Comparison of ENCODE assay signal across 22 mouse cellular contexts in genomic region chr4:135309112-135309659, GRCm38 (mm10). TPM values are rescaled to one million over a fixed set of nuclear protein-coding genes. Genes with fewer than 3 reads are reported as not detected.
A peak's percentile ranks its signal among the peaks of the same experiment; 100 is the strongest.
DNase-seq lines count a peak whose midpoint lies in the region; ATAC-seq and TF ChIP-seq lines count a peak whose summit lies in the region.
"Had no signal": no experiment of that assay in that cellular context is flagged by ENCODE, and none has a peak within 500 bp of the region (broad histone marks: within the 10 kb centered on the region; RNA-seq: fewer than 3 reads in every experiment).

No protein-coding gene starts in this region.

- 50% methylated on average over 9 of the region's 9 CpGs for WGBS in kidney, postnatal 0 days
- 36% methylated on average over 9 of the region's 9 CpGs for WGBS in heart, embryonic 16.5 days

- no peak for TF ChIP-seq CTCF in kidney, postnatal 0 days (IDR thresholded peaks at IDR 0.05; ENCODE audit: low read depth)

- no peak overlapping the region for H3K9ac ChIP-seq in kidney, postnatal 0 days (ENCODE audit: low read depth, low read length)
- H3K9ac ChIP-seq in heart, embryonic 16.5 days (ENCODE audit: low read length), result peak overlapping the region; percentile 6
- H3K9ac ChIP-seq: embryonic facial prominence, embryonic 13.5 days; forebrain, embryonic 15.5 days had no signal

- H3K9me3 ChIP-seq in kidney, postnatal 0 days (replicated peaks; ENCODE audit: low read length), result no peaks in the 10 kb centered on the region
- no peaks in the 10 kb centered on the region for H3K9me3 ChIP-seq in heart, embryonic 16.5 days (replicated peaks; ENCODE audit: control insufficient read depth, low read length)
- H3K9me3 ChIP-seq: embryonic facial prominence, embryonic 13.5 days; forebrain, embryonic 15.5 days; midbrain, embryonic 10.5 days had no signal

- no peak for ATAC-seq in kidney, postnatal 0 days (replicated peaks; ENCODE audit: low FRiP score, low read depth)
- no peak for ATAC-seq in heart, embryonic 16.5 days (replicated peaks; ENCODE audit: extremely low read depth, insufficient read depth, low FRiP score)
- no peak for ATAC-seq in megakaryocyte progenitor cell, adult 5-6 weeks (replicated peaks; ENCODE audit: poor library complexity)
- ATAC-seq: CD4-positive, CD25-positive, alpha-beta regulatory T cell, adult 4 months; forebrain, embryonic 15.5 days; hindbrain, embryonic 16.5 days; intestine, embryonic 16.5 days had no signal

- peak overlapping the region; percentile 36; the same call in 1 of the 2 replicates for H3K27ac ChIP-seq in kidney, postnatal 0 days
- peak overlapping the region; percentile 83 for H3K27ac ChIP-seq in heart, embryonic 16.5 days (ENCODE audit: low read length)
- H3K27ac ChIP-seq: embryonic facial prominence, embryonic 13.5 days; forebrain, embryonic 15.5 days; midbrain, embryonic 10.5 days; stomach, postnatal 0 days had no signal

- H3K4me1 ChIP-seq in kidney, postnatal 0 days (replicated peaks; ENCODE audit: insufficient read depth, low read length), result peaks cover 33% of the 10 kb centered on the region
- H3K4me1 ChIP-seq in heart, embryonic 16.5 days (ENCODE audit: control insufficient read depth, insufficient read depth, low read length), result peaks cover 58% of the 10 kb centered on the region

- no peaks in the 10 kb centered on the region for H3K27me3 ChIP-seq in kidney, postnatal 0 days (ENCODE audit: insufficient read depth, low read length)
- H3K27me3 ChIP-seq in heart, embryonic 16.5 days (ENCODE audit: control insufficient read depth, insufficient read depth, low read length), result no peaks in the 10 kb centered on the region
- H3K27me3 ChIP-seq: embryonic facial prominence, embryonic 13.5 days; forebrain, embryonic 15.5 days had no signal

- no peak overlapping the region for H3K4me2 ChIP-seq in kidney, postnatal 0 days (ENCODE audit: low read length)
- H3K4me2 ChIP-seq in heart, embryonic 16.5 days (ENCODE audit: low read depth, low read length), result no peak overlapping the region
- H3K4me2 ChIP-seq: embryonic facial prominence, embryonic 13.5 days; forebrain, embryonic 15.5 days; liver, embryonic 11.5 days had no signal

- DNase-seq in heart, adult 11 months, result peak; percentile 95
- DNase-seq in heart, adult 8-10 months (ENCODE audit: low spot score), result no peak
- DNase-seq in kidney, postnatal 0 days (ENCODE audit: low spot score), result no peak
- no peak for DNase-seq in kidney, adult 11 months
- peak; percentile 59 for DNase-seq in yolk sac, embryonic 10.5 days (ENCODE audit: low spot score)
- DNase-seq in cerebellum, adult 9-11 months, result no peak
- DNase-seq: adrenal gland, postnatal 10 days; cerebellum, postnatal 10 days; kidney, postnatal 10 days; lung, adult 18-20 months; lung, postnatal 36 days; retina, postnatal 1 day had no signal

- no peak overlapping the region for H3K4me3 ChIP-seq in kidney, postnatal 0 days (replicated peaks; ENCODE audit: low read depth, low read length)
- no peak overlapping the region for H3K4me3 ChIP-seq in heart, embryonic 16.5 days (ENCODE audit: low read length)
- H3K4me3 ChIP-seq: embryonic facial prominence, embryonic 13.5 days; forebrain, embryonic 15.5 days; midbrain, embryonic 10.5 days had no signal

- H3K36me3 ChIP-seq in kidney, postnatal 0 days (ENCODE audit: insufficient read depth, low read length), result no peaks in the 10 kb centered on the region
- H3K36me3 ChIP-seq in heart, embryonic 16.5 days (ENCODE audit: control insufficient read depth, insufficient read depth), result no peaks in the 10 kb centered on the region
- H3K36me3 ChIP-seq: embryonic facial prominence, embryonic 13.5 days; forebrain, embryonic 15.5 days had no signal

RNA-seq across cellular contexts. Expression of gene Clic4, which starts 36.6 kb away (rescaled TPM):
- total RNA-seq in heart, adult 8-10 months (2022), result 100 to 1,000 TPM; 236 to 258 (median 249) TPM
- polyA plus RNA-seq in kidney, postnatal 0 days (2015; fragmentation: Nextera tagmentation; extraction: Ambion mirVana), result 147 and 166 TPM in 2 replicates
- polyA plus RNA-seq in heart, embryonic 16.5 days (2015; fragmentation: Nextera tagmentation; extraction: Ambion mirVana), result 289 and 296 TPM in 2 replicates
- total RNA-seq in megakaryocyte progenitor cell, adult 5-6 weeks (2015), result 28.2 and 34.1 TPM in 2 replicates
- 29.9 and 35.1 TPM in 2 replicates for total RNA-seq in megakaryocyte progenitor cell, adult 5-6 weeks (2017)

RNA-seq across cellular contexts. Expression of gene Srrm1, which starts 43.9 kb away (rescaled TPM):
- total RNA-seq in heart, adult 8-10 months (2022), result 10 to 100 TPM; 47.4 to 70.9 (median 55.8) TPM
- 183 and 203 TPM in 2 replicates for polyA plus RNA-seq in kidney, postnatal 0 days (2015; fragmentation: Nextera tagmentation; extraction: Ambion mirVana)
- polyA plus RNA-seq in heart, embryonic 16.5 days (2015; fragmentation: Nextera tagmentation; extraction: Ambion mirVana), result 134 and 145 TPM in 2 replicates
- total RNA-seq in megakaryocyte progenitor cell, adult 5-6 weeks (2015), result 204 and 218 TPM in 2 replicates
- 112 and 141 TPM in 2 replicates for total RNA-seq in megakaryocyte progenitor cell, adult 5-6 weeks (2017)

Comparison
In these comparisons a context has a peak if more than half of its experiments do, and no peak if none do; other contexts are left out.
1. DNase-seq: peak in heart, adult 11 months (single experiment) and yolk sac, embryonic 10.5 days (single experiment); none in heart, adult 8-10 months (single experiment), kidney, postnatal 0 days (single experiment), kidney, adult 11 months (single experiment) and cerebellum, adult 9-11 months (single experiment).
2. RNA of gene Clic4, which starts 36.6 kb away (total RNA-seq): 236 to 258 TPM in heart, adult 8-10 months; 28.2 to 35.1 TPM in megakaryocyte progenitor cell, adult 5-6 weeks; every median in the first group is over 4 times any median in the second.